Mouse (Mus musculus) left cerebral cortex, adult 9 months (tissue): ENCODE measurements at regions not wholly inside any gene's neighbourhood (a gene's known extent, or its start where the extent isn't known, plus 50 kb on each side); places are given as distances from the start of the nearest gene placed in this dataset.

ENCODE experiments used
- DNase-seq, 2 experiments: peaks; one replicate each; pipeline ENCODE4 v3.0.0; 2022; ENCODE audit warnings: low spot score in 2 of 2

- no peak for DNase-seq
These were observed 426.3 kb upstream of the Mpdz start for GRCm38 (mm10) chr4:81868941-81869340.

GRCm38 (mm10) chr4:81841642-81842494 lies 399.3 kb upstream of the Mpdz start:
- DNase-seq = no peak

GRCm38 (mm10) chr4:81829972-81830371 lies 387.4 kb upstream of the Mpdz start:
- DNase-seq = no peak

GRCm38 (mm10) chr4:81827453-81827852 lies 384.8 kb upstream of the Mpdz start:
- DNase-seq = no peak

- DNase-seq = no peak
These were observed 383.4 kb upstream of the Mpdz start for GRCm38 (mm10) chr4:81825966-81826365.

- DNase-seq = no peak
These were observed 381.0 kb upstream of the Mpdz start for GRCm38 (mm10) chr4:81823566-81823965.

GRCm38 (mm10) chr4:81789274-81789673 lies 346.7 kb upstream of the Mpdz start:
- DNase-seq = no peak

- DNase-seq = no peak
These were observed 346.0 kb upstream of the Mpdz start for GRCm38 (mm10) chr4:81788636-81789035.

- no peak for DNase-seq
These were observed 339.4 kb upstream of the Mpdz start for GRCm38 (mm10) chr4:81781971-81782370.

- DNase-seq = no peak
These were observed 324.1 kb upstream of the Mpdz start for GRCm38 (mm10) chr4:81766705-81767104.

- peak in 1 of 2 experiments; percentile 49 for DNase-seq
These were observed 321.6 kb upstream of the Mpdz start for GRCm38 (mm10) chr4:81764026-81764867.

GRCm38 (mm10) chr4:81763311-81764025 lies 320.9 kb upstream of the Mpdz start:
- DNase-seq = no peak

- DNase-seq = no peak
These were observed 320.1 kb upstream of the Mpdz start for GRCm38 (mm10) chr4:81762592-81763229.

- DNase-seq = no peak
These were observed 315.3 kb upstream of the Mpdz start for GRCm38 (mm10) chr4:81757905-81758304.

GRCm38 (mm10) chr4:81744629-81745509 lies 302.3 kb upstream of the Mpdz start:
- no peak for DNase-seq

GRCm38 (mm10) chr4:81743978-81744628 lies 301.5 kb upstream of the Mpdz start:
- peak in 1 of 2 experiments; percentile 64 for DNase-seq

GRCm38 (mm10) chr4:81742536-81743459 lies 300.2 kb upstream of the Mpdz start:
- DNase-seq = no peak

GRCm38 (mm10) chr4:81734391-81734790 lies 291.8 kb upstream of the Mpdz start:
- no peak for DNase-seq

GRCm38 (mm10) chr4:81730386-81730785 lies 287.8 kb upstream of the Mpdz start:
- no peak for DNase-seq
